Mouse (Mus musculus) CD4-positive, CD25-positive, alpha-beta regulatory T cell, adult 2 months (primary cell): Measurements from ENCODE around the gene Sept8.
"Not testable (repeated sequence)": the region's sequence is repeated elsewhere in the genome, so short reads cannot be mapped to it uniquely, and the experiment has no call there.

Experiments
- DNase-seq: peaks from one replicate; pipeline ENCODE4 v3.0.0-alpha.2; 2012; ENCODE audit warnings: low read depth, low spot score

Sept8 gene

DNA sequence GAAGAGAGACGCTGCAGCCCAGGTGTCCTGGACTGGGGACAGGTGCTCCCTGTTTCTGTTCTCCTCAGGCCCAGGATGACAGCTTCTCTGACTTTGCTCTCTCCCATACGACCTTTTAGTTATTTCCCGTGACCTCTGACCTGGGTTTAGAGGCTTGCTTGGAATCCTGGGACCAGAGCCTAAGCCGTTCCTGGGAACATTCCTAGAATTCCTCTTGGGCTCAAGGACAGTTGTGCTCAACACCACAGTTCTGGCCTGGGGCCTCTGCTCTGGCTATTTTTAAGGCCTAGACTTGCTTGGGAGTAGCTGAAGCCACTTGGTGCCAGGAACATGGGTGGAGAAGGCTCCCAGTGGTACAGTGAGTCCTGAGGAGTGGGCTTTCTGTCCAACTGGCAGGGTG, 6.4 kb downstream of the Sept8 start:
- DNase-seq: no peak

GRCm38 (mm10) chr11:53528397-53529252, 9.6 kb downstream of the Sept8 start:
- DNase-seq: no peak

DNA sequence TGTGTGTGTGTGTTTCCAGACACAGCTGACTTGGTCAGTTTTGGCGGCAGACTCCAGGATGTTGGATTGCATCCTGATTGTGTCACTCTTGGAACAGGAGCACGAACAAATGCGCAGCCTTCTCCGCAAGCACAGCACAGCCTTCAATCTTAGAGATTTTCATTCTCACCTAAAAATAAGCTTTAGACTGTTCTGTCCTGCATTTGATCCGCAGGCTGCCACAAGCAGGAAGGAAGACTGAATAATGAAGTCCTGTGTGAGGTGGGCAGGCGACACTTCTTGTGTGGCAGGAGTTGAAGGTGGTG, 10.1 kb downstream of the Sept8 start:
- no peak for DNase-seq

DNA sequence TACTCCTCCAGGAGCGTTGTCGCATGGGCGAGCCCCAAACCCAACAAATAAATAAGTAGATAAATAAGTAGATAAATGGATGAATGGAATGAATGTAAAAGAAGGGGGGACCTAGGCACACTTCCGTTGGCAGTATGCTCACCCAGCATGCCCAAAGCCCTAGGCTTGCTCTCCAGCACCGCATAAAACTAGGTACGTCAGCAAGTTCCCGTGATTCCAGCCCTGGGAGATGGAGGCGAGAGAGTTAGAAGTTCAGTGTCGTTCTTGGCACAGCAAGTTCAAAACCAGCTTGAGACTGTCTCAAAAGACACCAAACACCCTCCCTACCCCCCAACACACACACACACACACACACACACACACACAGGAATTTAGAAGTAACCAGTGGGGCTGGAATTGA, 10.9 kb downstream of the Sept8 start:
- no peak for DNase-seq

DNA sequence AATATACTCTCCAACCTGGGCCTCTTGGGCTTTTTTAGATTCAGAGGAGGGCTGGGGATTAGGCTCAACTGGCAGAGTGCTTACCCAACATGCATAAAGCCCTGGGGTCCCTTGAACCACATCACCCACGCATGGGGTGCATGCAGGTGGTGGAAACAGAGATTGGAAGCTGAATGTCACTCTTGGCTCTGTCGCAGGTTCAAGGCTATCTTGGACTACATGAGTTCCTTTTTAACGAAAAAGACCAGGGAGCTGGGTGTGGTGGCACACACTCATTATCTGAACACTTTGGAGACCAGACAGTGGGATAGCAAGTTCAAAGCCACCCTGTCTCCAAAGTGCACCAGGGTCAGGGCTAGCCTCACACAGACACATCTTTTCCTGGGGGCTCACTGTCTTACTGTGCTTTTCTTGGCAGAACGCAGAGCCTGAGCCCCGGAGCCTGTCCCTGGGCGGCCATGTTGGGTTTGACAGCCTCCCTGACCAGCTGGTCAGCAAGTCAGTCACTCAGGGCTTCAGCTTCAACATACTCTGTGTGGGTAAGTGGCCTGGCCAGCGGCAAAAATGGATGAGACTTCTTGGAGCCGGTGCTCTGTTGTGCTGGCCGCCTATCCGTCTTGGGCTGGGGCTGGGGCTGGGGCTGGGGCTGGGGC, 12.6 kb downstream of the Sept8 start:
- DNase-seq: no peak

- DNase-seq: no peak
Measured at GRCm38 (mm10) chr11:53532231-53532620, 13.2 kb downstream of the Sept8 start.

- DNase-seq: no peak
Measured at GRCm38 (mm10) chr11:53539002-53539491, 20.0 kb downstream of the Sept8 start.

DNA sequence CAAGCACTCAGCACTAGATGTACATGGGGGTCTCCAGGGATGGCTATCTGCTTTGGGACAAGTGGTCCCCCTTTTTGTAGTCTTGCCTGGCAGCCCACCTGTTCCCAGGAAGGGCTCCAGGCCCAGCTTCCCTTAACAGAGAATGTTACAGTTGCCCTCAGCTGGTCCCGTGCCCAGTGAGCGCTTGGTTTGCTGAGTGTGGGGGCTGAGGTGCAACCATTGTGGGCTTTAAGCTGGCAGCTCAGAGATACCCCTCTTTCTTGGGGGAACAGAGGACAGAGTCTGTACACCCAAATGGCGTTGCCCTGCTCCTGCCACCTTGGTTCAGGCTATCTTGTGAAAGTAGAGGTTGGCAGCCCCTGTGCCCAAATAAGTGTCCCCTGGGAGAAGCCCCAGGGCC, 21.3 kb downstream of the Sept8 start:
- DNase-seq: no peak

DNA sequence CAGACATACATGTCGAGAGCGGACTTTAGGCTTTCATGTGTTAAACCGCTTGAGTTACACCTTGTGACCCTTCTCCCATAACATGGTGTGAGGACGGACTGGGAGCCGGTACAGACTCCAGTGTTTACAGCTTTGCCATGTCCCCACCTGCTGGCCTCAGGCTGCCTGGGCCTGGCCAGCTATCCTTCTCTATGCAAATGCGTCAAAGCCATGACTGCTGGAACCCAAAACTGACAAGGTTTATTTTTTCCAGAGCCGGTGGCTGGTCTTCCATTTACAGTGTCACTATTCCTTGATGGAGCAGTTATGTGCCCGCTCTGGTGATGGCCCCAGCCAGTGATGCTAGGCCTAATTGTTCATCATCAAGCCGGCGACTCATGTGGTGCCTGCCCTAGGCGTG, 22.2 kb downstream of the Sept8 start:
- DNase-seq: no peak

DNA sequence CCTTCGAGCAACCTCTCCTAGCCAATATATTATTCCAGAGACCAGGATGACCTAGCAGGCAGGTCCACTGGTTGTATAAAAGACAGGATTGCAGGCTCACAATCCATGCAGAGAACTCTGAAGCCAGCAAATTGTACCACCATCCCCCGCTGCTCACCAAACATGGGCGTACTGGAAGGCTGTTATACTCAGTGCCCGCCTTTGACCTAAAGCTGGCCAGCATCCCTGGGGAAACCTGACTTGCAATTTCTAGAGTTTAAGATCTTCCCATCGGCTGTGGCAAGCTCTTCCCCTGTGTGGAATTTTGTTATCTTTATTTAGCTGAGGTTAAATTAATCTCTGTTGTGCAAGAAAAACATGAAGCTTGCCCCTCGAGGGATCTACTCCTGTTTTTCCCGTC, 24.0 kb downstream of the Sept8 start:
- DNase-seq: no peak

DNA sequence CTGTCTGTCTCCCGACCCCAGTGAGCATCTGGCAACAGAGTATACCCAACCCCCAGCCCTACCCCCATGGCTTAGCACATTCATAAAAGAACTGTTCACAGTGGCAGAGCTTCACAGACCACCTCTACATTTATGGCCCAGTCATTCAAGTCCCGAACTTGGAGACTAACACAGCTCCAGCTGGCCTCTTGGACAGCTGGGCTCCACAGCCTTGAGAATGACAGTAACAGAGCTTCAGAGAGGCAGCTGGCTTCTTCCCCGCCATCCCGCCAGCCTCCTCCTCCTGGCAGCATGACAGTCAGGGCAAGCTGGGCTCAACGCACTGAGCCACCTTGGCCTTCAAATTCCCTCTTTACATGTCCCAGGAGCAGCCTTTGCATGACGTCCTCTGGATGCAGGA, 27.2 kb downstream of the Sept8 start:
- no peak for DNase-seq

DNA sequence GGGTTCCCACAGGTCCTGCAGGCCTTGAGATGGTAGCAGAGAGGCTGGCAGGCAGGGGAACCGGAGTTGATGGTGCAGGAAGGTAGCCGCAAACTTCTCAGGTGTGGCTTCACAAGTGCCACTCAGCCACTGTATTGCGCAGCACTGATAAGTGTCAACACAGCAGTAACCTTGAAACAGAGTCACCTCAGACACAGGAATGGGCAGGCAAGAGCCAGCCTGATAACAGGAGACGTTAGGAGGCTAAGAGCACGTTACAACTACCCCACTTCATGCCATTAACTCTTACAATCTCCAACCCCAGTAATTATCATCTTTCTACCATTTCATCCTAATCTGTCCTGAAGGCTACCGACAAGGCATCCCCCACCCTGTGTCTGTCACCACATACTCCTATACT, 28.5 kb downstream of the Sept8 start:
- no peak for DNase-seq

DNA sequence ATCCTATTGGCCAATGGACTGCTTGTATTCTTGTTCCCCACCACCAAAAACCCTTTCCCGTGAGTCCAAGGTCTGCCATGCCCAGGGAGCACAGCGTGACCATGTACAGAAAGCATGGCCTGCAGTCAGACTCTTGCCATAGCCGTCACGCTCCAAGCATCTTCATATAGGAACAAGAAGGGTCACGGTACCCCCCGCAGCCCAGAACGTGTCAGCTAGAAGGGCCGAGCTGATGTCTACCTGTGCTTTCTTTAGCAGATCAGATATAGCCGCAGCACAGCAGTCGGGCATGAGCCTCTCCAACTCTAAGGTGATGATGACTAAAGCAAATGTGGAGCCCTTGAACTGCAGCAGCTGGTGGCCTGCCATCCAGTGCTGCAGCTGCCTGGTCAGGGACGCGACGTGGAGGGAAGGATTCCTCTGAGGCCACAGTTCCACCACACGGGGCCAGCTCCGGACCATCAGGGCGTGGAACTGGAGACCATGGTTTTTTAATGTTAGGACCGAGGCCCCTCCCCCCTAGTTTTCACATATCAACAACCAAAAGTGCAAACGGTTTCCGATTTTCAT, 29.1 kb downstream of the Sept8 start:
- no peak for DNase-seq

DNA sequence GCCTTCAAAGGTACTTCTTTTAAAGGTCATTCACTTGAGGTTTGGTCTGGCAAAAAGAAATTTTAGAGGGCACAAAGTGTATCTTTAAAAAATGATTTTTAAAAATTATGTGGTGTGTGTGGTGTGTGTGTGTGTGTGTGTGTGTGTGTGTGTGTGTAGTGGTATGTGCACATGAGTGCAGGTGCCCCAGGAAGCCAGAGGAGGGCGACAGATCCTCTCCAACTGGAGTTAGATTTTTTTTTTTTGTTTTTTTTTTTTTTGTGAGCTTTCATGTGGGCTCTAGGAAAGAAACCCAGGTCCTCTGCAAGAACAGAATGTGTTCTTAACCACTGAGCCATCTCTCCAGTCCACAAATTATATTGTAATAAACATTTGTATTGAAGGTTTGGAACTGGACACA, 31.7 kb downstream of the Sept8 start:
- no peak for DNase-seq

- peak; percentile 42 for DNase-seq
Measured at GRCm38 (mm10) chr11:53551754-53552153, 32.7 kb downstream of the Sept8 start.

DNA sequence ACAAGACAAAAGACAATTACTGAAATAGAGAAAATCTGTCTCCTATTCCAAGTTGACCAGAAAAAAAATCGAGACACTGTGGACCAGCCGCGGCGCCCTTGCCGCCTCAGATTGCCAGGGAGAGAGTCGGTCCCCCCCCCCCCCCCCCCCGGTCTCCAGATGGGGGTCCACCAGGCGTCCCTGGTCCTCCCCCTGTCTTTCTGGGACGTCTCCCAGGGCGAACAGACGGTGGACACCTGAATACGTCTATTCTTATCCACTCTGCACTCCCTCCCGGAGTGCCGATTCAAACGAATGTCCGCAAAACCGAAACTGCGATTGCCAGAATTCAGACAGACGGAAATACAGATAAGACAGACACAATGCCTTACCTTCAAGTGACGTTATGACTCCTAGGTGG, 37.5 kb downstream of the Sept8 start:
- not testable (repeated sequence) for DNase-seq

DNA sequence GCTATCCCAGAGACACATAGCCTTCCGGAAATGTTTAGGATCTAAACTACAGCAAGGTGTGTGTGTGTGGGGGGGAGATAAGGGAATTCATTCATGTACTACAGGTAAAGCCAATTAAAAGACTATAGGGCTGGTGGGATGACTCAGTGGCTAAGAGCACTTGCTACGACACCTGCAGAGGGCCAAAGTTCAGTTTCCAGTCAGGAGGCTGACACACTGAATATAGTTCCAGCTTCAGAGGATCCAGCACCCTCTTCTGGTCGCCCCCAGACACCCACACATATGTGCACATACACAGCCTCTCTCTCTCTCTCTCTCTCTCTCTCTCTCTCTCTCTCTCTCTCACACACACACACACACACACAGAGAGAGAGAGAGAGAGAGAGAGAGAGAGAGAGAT, 38.9 kb downstream of the Sept8 start:
- DNase-seq: not testable (repeated sequence)

- DNase-seq: not testable (repeated sequence)
Measured at GRCm38 (mm10) chr11:53559980-53560379, 40.9 kb downstream of the Sept8 start.

GRCm38 (mm10) chr11:53561986-53562385, 42.9 kb downstream of the Sept8 start:
- DNase-seq: no peak

DNA sequence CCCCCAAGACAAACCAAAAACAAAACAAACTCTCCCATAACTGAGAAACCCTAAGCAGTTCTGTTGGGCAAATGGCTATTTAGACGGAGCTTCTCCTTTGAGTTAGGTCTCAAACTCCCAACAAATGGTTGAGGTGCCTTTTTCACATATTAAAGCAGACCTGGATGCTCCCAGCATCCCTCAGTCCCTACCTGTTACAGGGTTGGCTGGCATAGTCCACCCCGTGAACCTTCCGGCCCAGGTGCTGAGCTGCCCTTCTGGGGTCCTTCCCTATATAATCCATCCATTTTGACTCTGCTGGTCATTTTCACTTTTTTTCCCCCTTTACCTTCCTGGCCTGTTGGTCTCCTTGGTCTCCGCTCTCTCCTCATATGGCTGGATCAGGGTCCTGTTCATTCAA, 47.6 kb downstream of the Sept8 start:
- DNase-seq: no peak

- peak; percentile 97 for DNase-seq
Measured at GRCm38 (mm10) chr11:53567224-53568014, 48.4 kb downstream of the Sept8 start, which contains the start of gene Kif3a. Kif3a (plus strand) TSS chr11:53567379.

GRCm38 (mm10) chr11:53580562-53580961, 61.5 kb downstream of the Sept8 start:
- DNase-seq: no peak
